Mouse (Mus musculus) neural tube, embryonic 15.5 days (tissue): ENCODE measurements around the gene Zfp319. TPM values are rescaled to one million over a fixed set of nuclear protein-coding genes. Genes with fewer than 3 reads are reported as not detected.
"Not testable (repeated sequence)": the region's sequence is repeated elsewhere in the genome, so short reads cannot be mapped to it uniquely, and the experiment has no call there.

ENCODE experiments used
- ATAC-seq: fragments of 200-750 bp; cut with Nextera tagmentation; 2 replicates; pipeline ENCODE4 v1.8.0; 2017; ENCODE audit warnings: mild to moderate bottlenecking, moderate TSS enrichment, moderate library complexity; ENCODE audit not compliant: low FRiP score
- H3K27ac ChIP-seq: fragments of 300-500 bp; sonication (generic); replicated peaks from 2 replicates; pipeline ENCODE4 v1.5.1; 2015; ENCODE audit warnings: mild to moderate bottlenecking, inconsistent platforms
- H3K27me3 ChIP-seq: fragments of 300-500 bp; sonication (generic); replicated peaks from 2 replicates; pipeline ENCODE4 v1.6.1; 2015; ENCODE audit warnings: inconsistent platforms
- H3K36me3 ChIP-seq: fragments of 300-500 bp; sonication (generic); 2 replicates; pipeline ENCODE4 v1.6.1; 2015; ENCODE audit warnings: inconsistent platforms
- H3K4me1 ChIP-seq: fragments of 300-500 bp; sonication (generic); 2 replicates; pipeline ENCODE4 v1.6.1; 2015; ENCODE audit warnings: inconsistent platforms
- H3K4me2 ChIP-seq: fragments of 300-500 bp; sonication (generic); 2 replicates; pipeline ENCODE4 v1.6.1; 2015; ENCODE audit warnings: inconsistent platforms, mild to moderate bottlenecking, moderate library complexity
- H3K4me3 ChIP-seq: fragments of 300-500 bp; sonication (generic); replicated peaks from 2 replicates; pipeline ENCODE4 v1.5.1; 2015; ENCODE audit warnings: mild to moderate bottlenecking, inconsistent platforms
- H3K9ac ChIP-seq: fragments of 300-500 bp; sonication (generic); replicated peaks from 2 replicates; pipeline ENCODE4 v1.6.1; 2015; ENCODE audit warnings: mild to moderate bottlenecking, inconsistent platforms
- H3K9me3 ChIP-seq: fragments of 300-500 bp; sonication (generic); replicated peaks from 2 replicates; pipeline ENCODE4 v1.6.1; 2016; ENCODE audit warnings: inconsistent platforms
- WGBS: fragments of 180-500 bp; shearing (Covaris S2); methylation state at CpG from one replicate; pipeline ENCODE4 v1.1.7; 2015; ENCODE audit warnings: mixed read lengths; 5-methylcytosine and 5-hydroxymethylcytosine counted together
- polyA plus RNA-seq: library from polyadenylated mRNA; unstranded; fragments of >200 nt; fragmentation: Nextera tagmentation; extraction: Ambion mirVana; gene quantifications from 2 replicates; pipeline ENCODE4 v1.2.1, GENCODE M21; 2015

Zfp319 gene
- polyA plus RNA-seq = 12.4 and 12.6 TPM in 2 replicates

DNA sequence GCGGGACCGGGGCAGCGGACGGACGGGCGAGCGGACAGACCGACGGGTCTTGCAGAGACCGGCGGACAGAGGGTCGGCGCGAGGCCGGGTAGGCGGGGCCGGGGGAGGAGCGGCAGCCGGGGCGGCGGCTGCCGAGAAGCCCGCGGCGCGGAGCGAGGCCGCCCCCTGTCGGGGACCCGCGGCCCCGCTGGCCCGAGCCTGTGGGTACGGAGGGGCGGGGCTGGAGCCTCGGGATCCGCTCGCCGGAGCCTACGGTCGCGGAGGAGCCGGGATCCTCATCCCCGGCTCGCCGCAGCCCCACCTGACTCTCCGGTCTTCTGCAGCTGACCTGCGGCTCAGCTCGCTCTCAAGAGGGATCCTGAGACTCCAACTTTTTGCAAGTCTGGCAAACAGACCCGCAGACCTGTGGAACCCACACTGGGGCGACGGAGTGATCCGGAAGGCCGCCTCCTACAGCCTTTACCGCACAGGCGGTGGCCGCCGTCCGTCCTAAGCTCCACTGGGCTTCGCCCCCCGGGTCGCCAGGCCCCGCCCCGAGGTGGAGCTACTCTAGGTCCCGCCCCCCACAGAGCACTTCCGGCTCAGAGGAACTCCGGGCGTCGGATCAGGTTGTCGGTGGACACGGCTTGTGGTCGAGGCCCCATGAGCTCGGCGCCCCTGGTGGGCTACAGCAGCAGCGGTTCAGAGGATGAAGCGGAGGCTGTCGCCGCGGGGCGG lies at the start of gene Zfp319, which contains the start of gene Usb1:
Gene Zfp319, minus strand, starts transcription at position 231 of the 717 bp plus-strand sequence.
Gene Usb1, plus strand, starts transcription at position 565 of the 717 bp plus-strand sequence.
- H3K4me1 ChIP-seq = peaks cover 33% of the 10 kb centered on the region
- peaks cover 37% of the 10 kb centered on the region for H3K36me3 ChIP-seq
- H3K9ac ChIP-seq = peak within 1 kb of the TSS; percentile 89
- H3K4me2 ChIP-seq = peak within 1 kb of the TSS; percentile 61
- ATAC-seq = peak; percentile 94
- H3K4me3 ChIP-seq = peak within 1 kb of the TSS; percentile 91
- peak within 1 kb of the TSS; percentile 94 for H3K27ac ChIP-seq
- under 1% methylated on average over 67 of the region's 80 CpGs for WGBS
- no peaks in the 10 kb centered on the region for H3K27me3 ChIP-seq
- H3K9me3 ChIP-seq = no peaks in the 10 kb centered on the region

- no peak overlapping the region for H3K4me3 ChIP-seq
- H3K27me3 ChIP-seq = no peaks in the 10 kb centered on the region
- H3K9me3 ChIP-seq = no peaks in the 10 kb centered on the region
- H3K9ac ChIP-seq = no peak overlapping the region
- ATAC-seq = no peak
- 0 out of 2 replicates have a peak, but pooled peaks cover 3% of the 10 kb centered on the region for H3K4me1 ChIP-seq
- H3K27ac ChIP-seq = no peak overlapping the region
- no peak overlapping the region for H3K4me2 ChIP-seq
- H3K36me3 ChIP-seq = no peaks in the 10 kb centered on the region
Observed at GRCm38 (mm10) chr8:95380953-95381352, 49.2 kb upstream of the Zfp319 start.

DNA sequence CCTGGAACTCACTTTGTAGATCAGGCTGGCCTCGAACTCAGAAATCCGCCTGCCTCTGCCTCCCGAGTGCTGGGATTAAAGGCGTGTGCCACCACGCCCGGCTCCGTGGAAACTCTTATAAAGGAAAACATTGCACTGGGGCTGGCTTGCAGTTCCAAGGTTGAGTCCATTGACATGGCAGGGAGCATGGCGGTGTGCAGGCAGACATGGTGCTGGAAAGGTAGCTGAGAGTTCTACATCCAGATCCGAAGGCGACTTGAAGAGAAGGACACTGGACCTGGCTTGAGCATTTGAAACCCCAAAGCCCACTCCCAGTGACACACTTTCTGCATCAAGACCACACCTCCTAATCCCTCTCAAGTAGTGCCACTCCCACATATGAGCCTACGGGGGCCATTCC lies 47.2 kb upstream of the Zfp319 start:
- H3K27ac ChIP-seq, H3K4me2 ChIP-seq, H3K9me3 ChIP-seq, H3K9ac ChIP-seq, H3K4me1 ChIP-seq, H3K4me3 ChIP-seq, H3K27me3 ChIP-seq, ATAC-seq, H3K36me3 ChIP-seq: not testable (repeated sequence)
- WGBS = 99% methylated on average over 11 of the region's 11 CpGs

GRCm38 (mm10) chr8:95377863-95378291 lies 46.1 kb upstream of the Zfp319 start:
- Histone ChIP-seq H3K4me1 (peaks cover 3% of the 10 kb centered on the region; the same call in 1 of the 2 replicates), H3K4me2 (no peak overlapping the region), H3K9ac (no peak overlapping the region), H3K4me3 (no peak overlapping the region), H3K27me3 (no peaks in the 10 kb centered on the region), H3K36me3 (no peaks in the 10 kb centered on the region), H3K27ac (no peak overlapping the region), H3K9me3 (no peaks in the 10 kb centered on the region)
- 63% methylated on average over 7 of the region's 7 CpGs for WGBS
- no peak for ATAC-seq

DNA sequence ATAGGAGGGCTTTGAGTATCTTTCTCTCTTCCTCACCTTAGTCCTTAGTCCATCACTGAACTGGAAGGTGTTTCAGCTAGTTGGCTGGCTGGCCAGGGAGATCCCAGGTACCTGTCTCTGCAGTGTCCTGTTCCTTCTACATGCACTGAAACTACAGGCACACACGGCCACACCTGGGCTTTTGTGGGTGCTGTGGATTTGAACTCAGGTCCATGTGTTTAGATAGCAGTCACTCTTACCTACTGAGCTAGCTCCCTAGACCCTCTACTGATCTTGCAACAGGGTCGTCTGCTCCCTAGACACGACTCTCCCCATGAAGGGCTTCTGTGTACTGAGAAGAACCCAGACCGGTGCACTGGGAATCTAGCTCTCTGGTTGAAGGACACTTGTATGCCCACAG lies 45.4 kb upstream of the Zfp319 start:
- Histone ChIP-seq H3K9ac (no peak overlapping the region), H3K9me3 (no peaks in the 10 kb centered on the region), H3K27me3 (no peaks in the 10 kb centered on the region), H3K36me3 (peaks cover 5% of the 10 kb centered on the region; the same call in 1 of the 2 replicates), H3K27ac (no peak overlapping the region), H3K4me3 (no peak overlapping the region), H3K4me2 (no peak overlapping the region), H3K4me1 (peaks cover 3% of the 10 kb centered on the region; the same call in 1 of the 2 replicates)
- no peak for ATAC-seq
- WGBS = 82% methylated on average over 4 of the region's 4 CpGs

GRCm38 (mm10) chr8:95376309-95376999 lies 44.7 kb upstream of the Zfp319 start:
- Histone ChIP-seq H3K4me3 (no peak overlapping the region), H3K36me3 (peaks cover 10% of the 10 kb centered on the region; the same call in 1 of the 2 replicates), H3K27me3 (no peaks in the 10 kb centered on the region), H3K4me2 (no peak overlapping the region), H3K4me1 (peaks cover 3% of the 10 kb centered on the region; the same call in 1 of the 2 replicates), H3K9ac (no peak overlapping the region), H3K27ac (peak overlapping the region; percentile 29; the same call in 1 of the 2 replicates), H3K9me3 (no peaks in the 10 kb centered on the region)
- WGBS = 89% methylated on average over 12 of the region's 12 CpGs
- ATAC-seq = no peak

DNA sequence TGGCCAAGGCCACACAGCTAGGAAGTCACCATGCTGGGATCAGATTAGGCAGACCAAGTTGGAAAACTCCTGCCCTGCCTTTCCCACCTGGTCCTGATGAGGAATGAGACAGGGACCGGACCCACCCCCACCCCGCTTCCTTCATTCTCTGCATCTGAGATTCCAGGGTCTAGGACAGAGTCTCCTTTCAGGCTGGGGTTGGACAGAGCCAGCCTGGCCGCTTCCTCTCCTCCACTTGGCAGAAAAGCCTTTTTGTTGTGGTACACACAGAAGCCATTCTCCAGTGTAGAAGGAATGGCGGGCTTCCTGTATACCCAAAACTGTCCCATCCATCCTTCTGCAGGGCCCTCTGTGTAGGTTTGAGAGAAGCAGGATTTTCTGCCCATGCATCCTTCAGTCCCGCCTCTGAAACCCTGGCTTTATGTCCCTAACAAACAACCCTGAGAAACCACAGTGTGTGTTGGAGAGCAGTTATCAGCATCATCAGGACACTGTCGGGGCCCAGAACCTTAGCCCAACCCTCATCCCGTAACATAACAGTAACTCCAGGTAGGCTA lies 43.7 kb upstream of the Zfp319 start:
- Histone ChIP-seq H3K4me1 (peaks cover 3% of the 10 kb centered on the region; the same call in 1 of the 2 replicates), H3K27ac (peak overlapping the region; percentile 29; the same call in 1 of the 2 replicates), H3K9ac (no peak overlapping the region), H3K36me3 (peaks cover 17% of the 10 kb centered on the region), H3K27me3 (no peaks in the 10 kb centered on the region), H3K9me3 (no peaks in the 10 kb centered on the region), H3K4me2 (no peak overlapping the region), H3K4me3 (no peak overlapping the region)
- ATAC-seq = no peak; the same call in 1 of the 2 replicates
- WGBS = 85% methylated on average over 7 of the region's 7 CpGs

- Histone ChIP-seq H3K9me3 (no peaks in the 10 kb centered on the region), H3K9ac (no peak overlapping the region), H3K27me3 (no peaks in the 10 kb centered on the region), H3K4me3 (no peak overlapping the region), H3K4me2 (no peak overlapping the region), H3K36me3 (peaks cover 24% of the 10 kb centered on the region), H3K4me1 (peaks cover 4% of the 10 kb centered on the region; the same call in 1 of the 2 replicates), H3K27ac (no peak overlapping the region)
- WGBS = 89% methylated on average over 3 of the region's 3 CpGs
- no peak for ATAC-seq
Observed at GRCm38 (mm10) chr8:95374429-95374828, 42.7 kb upstream of the Zfp319 start.

DNA sequence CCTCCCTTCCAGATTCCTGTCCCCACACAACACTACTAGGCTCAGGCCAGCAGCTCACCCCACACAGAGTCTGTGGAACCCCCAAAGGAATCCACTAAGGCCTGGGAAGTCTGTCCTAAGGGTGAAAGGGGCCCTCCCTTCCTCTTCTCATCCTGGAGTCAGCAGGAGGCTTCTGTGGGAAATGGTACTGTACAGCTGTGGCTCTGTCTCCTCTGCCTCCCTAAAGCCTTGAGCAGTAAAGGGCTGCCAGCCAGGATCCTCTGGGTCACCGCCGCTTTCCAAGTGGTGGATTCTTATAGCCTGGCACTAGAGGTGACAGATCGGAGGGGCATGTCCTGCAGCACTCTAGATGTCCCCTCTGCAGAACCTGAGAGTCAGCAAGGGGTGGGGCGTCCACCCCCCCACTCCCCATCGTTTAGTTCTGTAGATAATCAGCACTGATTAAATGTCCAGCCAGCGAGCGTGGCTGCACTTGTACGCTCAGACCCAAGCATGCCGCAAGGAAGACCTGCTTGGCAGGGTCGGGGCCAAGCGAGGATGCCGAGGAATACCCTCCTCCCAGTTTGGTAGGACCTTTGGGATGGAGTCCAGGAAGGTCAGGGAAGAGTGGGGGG lies 41.7 kb upstream of the Zfp319 start:
- ATAC-seq = no peak
- Histone ChIP-seq H3K9me3 (no peaks in the 10 kb centered on the region), H3K4me3 (no peak overlapping the region), H3K9ac (no peak overlapping the region), H3K27me3 (no peaks in the 10 kb centered on the region), H3K27ac (no peak overlapping the region), H3K4me1 (peaks cover 7% of the 10 kb centered on the region; the same call in 1 of the 2 replicates), H3K36me3 (peaks cover 32% of the 10 kb centered on the region), H3K4me2 (no peak overlapping the region)
- WGBS = 87% methylated on average over 12 of the region's 12 CpGs

GRCm38 (mm10) chr8:95369581-95370326 lies 38.0 kb upstream of the Zfp319 start:
- no peak overlapping the region for H3K4me3 ChIP-seq
- H3K9ac ChIP-seq = no peak overlapping the region
- no peak overlapping the region for H3K27ac ChIP-seq
- H3K36me3 ChIP-seq = peaks cover 40% of the 10 kb centered on the region
- no peak for ATAC-seq
- peaks cover 4% of the 10 kb centered on the region; the same call in 1 of the 2 replicates for H3K4me1 ChIP-seq
- WGBS = 58% methylated on average over 20 of the region's 20 CpGs
- H3K9me3 ChIP-seq = no peaks in the 10 kb centered on the region
- H3K27me3 ChIP-seq = no peaks in the 10 kb centered on the region
- peak overlapping the region; percentile 23; the same call in 1 of the 2 replicates for H3K4me2 ChIP-seq

GRCm38 (mm10) chr8:95363849-95364248 lies 32.1 kb upstream of the Zfp319 start:
- no peak for ATAC-seq
- H3K36me3 ChIP-seq = peaks cover 11% of the 10 kb centered on the region; the same call in 1 of the 2 replicates
- 97% methylated on average over 2 of the region's 2 CpGs for WGBS
- H3K4me2 ChIP-seq = no peak overlapping the region
- H3K27ac ChIP-seq = no peak overlapping the region
- no peak overlapping the region for H3K9ac ChIP-seq
- no peaks in the 10 kb centered on the region for H3K9me3 ChIP-seq
- no peaks in the 10 kb centered on the region for H3K27me3 ChIP-seq
- peaks cover 23% of the 10 kb centered on the region for H3K4me1 ChIP-seq
- H3K4me3 ChIP-seq = no peak overlapping the region
